Mouse (Mus musculus) limb, embryonic 11.5 days (tissue): ENCODE measurements around the gene Rabepk. TPM values are rescaled to one million over a fixed set of nuclear protein-coding genes. Genes with fewer than 3 reads are reported as not detected.

Source experiments
- ATAC-seq: fragments of 200-750 bp; cut with Nextera tagmentation; 2 replicates; pipeline ENCODE4 v1.8.0; 2017; ENCODE audit warnings: low read depth; ENCODE audit not compliant: insufficient number of reproducible peaks, low FRiP score, low TSS enrichment
- DNase-seq: peaks from one replicate; pipeline ENCODE4 v3.0.0-alpha.2; 2015; ENCODE audit warnings: low spot score
- H3K27ac ChIP-seq: fragments of 300-500 bp; sonication (generic); replicated peaks from 2 replicates; pipeline ENCODE4 v1.5.1; 2014; ENCODE audit warnings: low read depth, mild to moderate bottlenecking, low read length
- H3K27me3 ChIP-seq: fragments of 300-500 bp; sonication (generic); 2 replicates; pipeline ENCODE4 v1.6.1; 2014; ENCODE audit warnings: mild to moderate bottlenecking, low read length, mixed read lengths; ENCODE audit not compliant: control insufficient read depth, insufficient read depth
- H3K36me3 ChIP-seq: fragments of 300-500 bp; sonication (generic); 2 replicates; pipeline ENCODE4 v1.6.1; 2014; ENCODE audit warnings: mild to moderate bottlenecking, low read length, moderate library complexity, mixed read lengths; ENCODE audit not compliant: control insufficient read depth, insufficient read depth
- H3K4me1 ChIP-seq: fragments of 300-500 bp; sonication (generic); 2 replicates; pipeline ENCODE4 v1.6.1; 2014; ENCODE audit warnings: low read length, mixed read lengths; ENCODE audit not compliant: control insufficient read depth, insufficient read depth
- H3K4me2 ChIP-seq: fragments of 300-500 bp; sonication (generic); 2 replicates; pipeline ENCODE4 v1.6.1; 2014; ENCODE audit warnings: low read depth, mild to moderate bottlenecking, moderate library complexity; ENCODE audit not compliant: severe bottlenecking
- H3K4me3 ChIP-seq: fragments of 300-500 bp; sonication (generic); 2 replicates; pipeline ENCODE4 v1.5.1; 2014; ENCODE audit warnings: low read depth, low read length
- H3K9ac ChIP-seq: fragments of 300-500 bp; sonication (generic); 2 replicates; pipeline ENCODE4 v1.6.1; 2014; ENCODE audit warnings: mild to moderate bottlenecking, low read length
- H3K9me3 ChIP-seq: fragments of 300-500 bp; sonication (generic); 2 replicates; pipeline ENCODE4 v1.6.1; 2016; ENCODE audit warnings: low read length; ENCODE audit not compliant: control insufficient read depth
- WGBS: fragments of 180-500 bp; shearing (Covaris S2); extraction: QIAGEN DNeasy Blood & Tissue Kit; methylation state at CpG from one replicate; pipeline ENCODE4 v1.1.7; 2014; 5-methylcytosine and 5-hydroxymethylcytosine counted together
- polyA plus RNA-seq: library from polyadenylated mRNA; unstranded; fragments of >200 nt; fragmentation: Nextera tagmentation; extraction: Ambion mirVana; gene quantifications from 2 replicates; pipeline ENCODE4 v1.2.1, GENCODE M21; 2014

Rabepk gene
- polyA plus RNA-seq, 1 experiment from 2014 or later = 40.5 TPM

DNA sequence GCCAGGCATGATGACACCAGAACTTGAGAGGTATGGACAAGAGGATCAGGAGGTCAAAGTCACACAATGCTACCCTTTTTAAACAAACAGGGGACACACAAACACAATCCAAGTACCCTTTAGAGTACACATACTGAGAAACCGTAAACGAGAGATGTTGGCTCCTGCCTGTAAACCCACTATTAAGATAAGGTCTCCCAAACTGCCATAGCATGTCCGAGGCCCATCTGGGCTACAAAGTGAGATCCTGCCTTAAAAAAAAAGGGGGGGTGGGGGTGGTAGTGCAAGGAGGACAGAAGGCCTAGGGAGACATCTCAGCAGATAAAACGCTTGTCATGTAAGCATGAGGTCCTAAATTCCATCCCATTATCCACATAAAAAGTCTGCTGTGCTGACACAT lies 51.2 kb downstream of the Rabepk start:
- Histone ChIP-seq H3K27me3 (no peaks in the 10 kb centered on the region), H3K4me3 (no peak overlapping the region), H3K27ac (no peak overlapping the region), H3K9ac (no peak overlapping the region), H3K4me1 (no peaks in the 10 kb centered on the region), H3K9me3 (no peaks in the 10 kb centered on the region), H3K4me2 (no peak overlapping the region), H3K36me3 (no peaks in the 10 kb centered on the region)
- DNase-seq = no peak
- 87% methylated on average over 4 of the region's 4 CpGs for WGBS
- ATAC-seq = no peak

DNA sequence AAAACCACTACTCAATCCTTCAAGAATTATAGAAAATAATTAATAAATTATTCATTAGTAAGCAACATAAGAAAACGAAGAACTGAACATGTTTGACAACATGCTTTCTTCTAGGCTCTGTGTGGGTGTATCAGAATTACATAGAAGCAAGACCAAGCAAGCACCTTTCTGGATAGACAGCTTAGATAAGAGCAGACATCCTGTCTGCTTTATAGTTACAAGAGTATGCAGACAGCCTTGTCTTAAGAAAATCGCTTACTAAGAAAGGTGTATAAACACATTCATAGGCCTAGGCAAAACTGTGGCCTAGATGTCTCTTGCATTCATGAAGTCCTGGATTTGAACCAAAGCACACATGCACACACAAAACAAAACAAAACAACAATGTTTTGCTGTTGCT lies 54.0 kb downstream of the Rabepk start:
- no peak overlapping the region for H3K4me3 ChIP-seq
- H3K27ac ChIP-seq = no peak overlapping the region
- 92% methylated on average over 2 of the region's 2 CpGs for WGBS
- H3K27me3 ChIP-seq = no peaks in the 10 kb centered on the region
- ATAC-seq (no peak), DNase-seq (no peak)
- no peaks in the 10 kb centered on the region for H3K4me1 ChIP-seq
- H3K36me3 ChIP-seq = no peaks in the 10 kb centered on the region
- H3K9ac ChIP-seq = no peak overlapping the region
- H3K4me2 ChIP-seq = no peak overlapping the region
- H3K9me3 ChIP-seq = no peaks in the 10 kb centered on the region

DNA sequence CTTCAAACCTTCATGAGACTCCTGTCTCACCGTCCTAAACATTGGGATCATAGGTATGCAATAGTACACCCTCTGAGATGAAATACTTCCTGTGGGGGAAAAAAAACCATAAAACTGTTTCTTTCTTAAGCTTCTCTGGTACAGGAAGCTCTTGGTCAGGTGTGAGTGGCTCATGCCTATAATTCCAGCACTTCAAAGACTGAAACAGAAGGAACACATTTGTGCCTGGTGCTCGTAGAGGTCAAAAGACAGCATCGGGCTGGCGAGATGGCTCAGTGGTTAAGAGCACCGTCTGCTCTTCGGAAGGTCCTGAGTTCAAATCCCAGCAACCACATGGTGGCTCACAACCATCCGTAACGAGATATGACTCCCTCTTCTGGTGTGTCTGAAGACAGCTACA lies 55.2 kb downstream of the Rabepk start:
- ATAC-seq = no peak
- 84% methylated on average over 8 of the region's 8 CpGs for WGBS
- H3K4me1 ChIP-seq = no peaks in the 10 kb centered on the region

DNA sequence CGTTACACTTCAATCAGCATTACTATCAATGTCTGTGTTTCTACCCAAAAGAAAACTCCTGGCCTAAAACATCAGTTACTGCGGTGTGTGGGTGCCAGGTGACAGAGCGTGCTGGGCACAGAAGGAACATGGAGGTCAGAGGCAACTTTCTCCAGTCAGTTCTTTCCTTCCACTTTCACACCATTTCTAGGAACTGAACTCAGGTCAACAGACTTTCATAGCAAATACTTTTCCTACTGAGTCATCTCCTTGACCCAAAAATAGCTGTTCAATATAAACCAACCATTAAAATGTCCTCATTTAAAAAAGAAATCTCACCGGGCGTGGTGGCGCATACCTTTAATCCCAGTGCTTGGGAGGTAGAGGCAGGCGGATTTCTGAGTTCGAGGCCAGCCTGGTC lies 57.0 kb downstream of the Rabepk start:
- no peak overlapping the region for H3K9ac ChIP-seq
- WGBS = 96% methylated on average over 8 of the region's 8 CpGs
- no peak overlapping the region for H3K27ac ChIP-seq
- H3K36me3 ChIP-seq = no peaks in the 10 kb centered on the region
- H3K4me2 ChIP-seq = no peak overlapping the region
- H3K9me3 ChIP-seq = no peaks in the 10 kb centered on the region
- H3K27me3 ChIP-seq = no peaks in the 10 kb centered on the region
- no peak overlapping the region for H3K4me3 ChIP-seq
- no peaks in the 10 kb centered on the region for H3K4me1 ChIP-seq
- DNase-seq (no peak), ATAC-seq (no peak)

More for the DNA sequence above, 55.2 kb downstream of the Rabepk start:
- no peak for DNase-seq
- no peaks in the 10 kb centered on the region for H3K36me3 ChIP-seq
- H3K4me2 ChIP-seq = no peak overlapping the region
- H3K27ac ChIP-seq = no peak overlapping the region
- no peaks in the 10 kb centered on the region for H3K27me3 ChIP-seq
- H3K4me3 ChIP-seq = no peak overlapping the region
- no peaks in the 10 kb centered on the region for H3K9me3 ChIP-seq
- H3K9ac ChIP-seq = no peak overlapping the region

DNA sequence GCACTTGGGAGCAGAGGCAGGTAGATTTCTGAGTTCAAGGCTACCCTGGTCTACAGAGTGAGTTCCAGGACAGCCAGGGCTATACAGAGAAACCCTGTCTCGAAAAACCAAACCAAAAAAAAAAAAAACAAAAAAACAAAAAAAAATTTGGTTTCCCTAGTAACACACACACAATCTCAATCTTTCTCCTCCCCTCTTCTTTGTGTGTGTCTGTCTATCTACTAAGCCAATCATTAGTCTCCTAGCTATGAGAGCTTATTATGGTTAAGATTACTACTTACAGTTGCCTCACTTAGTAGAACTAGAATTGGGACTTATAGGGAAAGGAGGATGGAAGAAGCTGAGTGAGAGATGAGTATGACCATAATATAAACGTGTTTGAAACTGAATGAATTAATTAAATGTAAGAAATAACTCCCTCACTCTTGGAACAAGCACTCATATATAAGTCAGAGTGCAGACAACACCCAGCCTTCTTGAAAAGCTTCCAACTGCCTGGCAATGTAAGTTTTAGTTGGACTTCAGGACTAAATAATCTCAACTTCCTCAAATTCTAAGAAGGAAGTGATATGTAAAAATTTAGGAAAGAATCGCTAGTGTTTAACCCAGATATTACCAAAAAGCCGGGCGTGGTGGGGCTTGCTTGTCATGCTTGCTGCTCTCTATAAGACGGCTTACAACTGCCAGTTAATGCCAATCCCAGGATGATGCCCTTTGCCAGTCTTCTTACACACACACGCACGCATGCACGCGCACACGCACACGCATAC lies 58.1 kb downstream of the Rabepk start:
- no peak for ATAC-seq
- H3K27me3 ChIP-seq = no peaks in the 10 kb centered on the region

DNA sequence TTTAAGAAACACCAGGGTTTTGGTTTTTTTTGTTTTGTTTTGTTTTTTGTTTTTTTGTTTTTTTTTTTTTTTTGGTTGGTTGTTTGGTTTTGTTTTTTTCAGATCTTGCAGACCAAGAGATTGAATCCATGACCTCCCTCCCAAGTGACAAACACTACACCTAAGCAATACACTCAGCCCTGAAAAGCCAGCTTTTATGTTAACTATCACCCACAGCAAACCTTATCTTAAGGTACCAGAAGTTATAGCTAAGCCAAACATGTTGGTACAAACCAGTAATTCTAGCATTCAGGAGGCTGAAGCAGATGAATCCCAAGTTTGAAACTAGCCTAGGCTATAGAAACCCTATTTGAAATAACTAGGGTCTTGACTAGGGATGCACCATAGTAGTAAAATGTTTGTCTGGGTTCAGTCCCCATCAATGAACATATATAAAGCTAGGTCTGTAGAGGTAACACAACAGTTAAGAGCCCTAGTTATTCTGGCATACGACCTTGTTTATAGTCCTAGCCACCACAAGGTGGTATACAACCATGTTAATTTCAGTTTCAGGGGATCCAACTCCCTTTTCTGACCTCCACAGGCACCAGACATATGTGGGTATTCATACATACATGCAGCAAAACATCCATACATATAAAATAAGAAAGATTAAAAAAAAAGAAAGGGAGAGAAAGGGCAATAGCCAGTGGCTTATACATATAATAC lies 59.9 kb downstream of the Rabepk start:
- WGBS = 68% methylated on average over 1 of the region's 1 CpGs
- Histone ChIP-seq H3K36me3 (no peaks in the 10 kb centered on the region), H3K4me3 (no peak overlapping the region), H3K4me2 (no peak overlapping the region), H3K9me3 (no peaks in the 10 kb centered on the region), H3K9ac (no peak overlapping the region), H3K27ac (no peak overlapping the region), H3K4me1 (no peaks in the 10 kb centered on the region), H3K27me3 (no peaks in the 10 kb centered on the region)
- DNase-seq (no peak), ATAC-seq (no peak)

More for the DNA sequence above, 58.1 kb downstream of the Rabepk start:
- H3K4me2 ChIP-seq = no peak overlapping the region
- no peak overlapping the region for H3K9ac ChIP-seq
- DNase-seq = no peak
- H3K4me1 ChIP-seq = no peaks in the 10 kb centered on the region
- no peaks in the 10 kb centered on the region for H3K9me3 ChIP-seq
- H3K36me3 ChIP-seq = no peaks in the 10 kb centered on the region
- 93% methylated on average over 12 of the region's 12 CpGs for WGBS
- no peak overlapping the region for H3K27ac ChIP-seq
- no peak overlapping the region for H3K4me3 ChIP-seq

DNA sequence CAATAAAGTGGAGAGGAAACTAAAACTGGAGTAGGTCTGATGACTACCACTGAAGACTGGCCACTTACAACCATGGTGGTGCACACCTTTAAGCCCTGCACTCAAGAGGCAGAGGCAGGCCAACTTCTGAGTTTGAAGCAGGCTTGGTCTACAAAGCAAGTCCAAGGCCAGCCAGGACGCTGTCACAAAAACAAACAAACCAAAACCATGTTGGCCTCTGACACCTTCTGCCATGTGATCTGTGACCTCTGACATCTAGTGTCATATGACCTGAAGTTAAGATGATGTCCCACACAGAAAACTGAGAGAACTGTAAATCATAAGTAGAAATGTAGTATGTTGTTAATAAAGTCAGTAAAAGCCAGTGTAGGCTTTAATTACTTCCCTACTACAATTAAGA lies 61.8 kb downstream of the Rabepk start:
- H3K4me3 ChIP-seq = no peak overlapping the region
- no peaks in the 10 kb centered on the region for H3K36me3 ChIP-seq
- H3K9ac ChIP-seq = no peak overlapping the region
- ATAC-seq = no peak
- H3K4me2 ChIP-seq = no peak overlapping the region
- H3K4me1 ChIP-seq = no peaks in the 10 kb centered on the region
- no peaks in the 10 kb centered on the region for H3K9me3 ChIP-seq
- no peaks in the 10 kb centered on the region for H3K27me3 ChIP-seq
- DNase-seq = no peak
- no peak overlapping the region for H3K27ac ChIP-seq
- 91% methylated on average over 1 of the region's 1 CpGs for WGBS

DNA sequence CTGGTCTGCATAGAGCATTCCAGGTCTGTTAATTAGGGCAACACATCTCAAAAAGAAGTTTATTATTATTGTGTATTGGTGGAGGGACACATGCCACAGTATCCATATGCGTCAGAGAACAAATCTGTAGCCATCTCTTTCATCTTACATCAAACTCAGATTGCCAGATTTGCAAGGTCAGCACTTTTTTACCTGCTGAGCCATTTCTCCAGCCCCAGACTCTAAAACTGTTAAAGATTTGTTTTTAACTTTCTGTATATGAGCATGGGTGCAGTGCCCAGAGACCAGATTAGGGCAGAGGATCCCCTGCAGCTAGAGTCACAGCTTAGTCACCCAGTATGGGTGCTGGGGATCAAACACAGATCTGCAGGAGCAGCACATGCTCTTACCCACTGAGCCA lies 63.1 kb downstream of the Rabepk start:
- WGBS = 95% methylated on average over 1 of the region's 1 CpGs
- Histone ChIP-seq H3K9ac (no peak overlapping the region), H3K36me3 (no peaks in the 10 kb centered on the region), H3K4me3 (no peak overlapping the region), H3K9me3 (no peaks in the 10 kb centered on the region), H3K27ac (no peak overlapping the region), H3K4me2 (no peak overlapping the region), H3K4me1 (no peaks in the 10 kb centered on the region), H3K27me3 (no peaks in the 10 kb centered on the region)
- ATAC-seq (no peak), DNase-seq (no peak)
